ENCODE assay signal across 9 mouse cellular contexts in genomic region chr4:58722772-58723171, GRCm38 (mm10).
A peak's percentile ranks its signal among the peaks of the same experiment; 100 is the strongest.
DNase-seq lines count a peak whose midpoint lies in the region; ATAC-seq lines count a peak whose summit lies in the region.
"Had no signal": no experiment of that assay in that cellular context is flagged by ENCODE, and none has a peak within 500 bp of the region (broad histone marks: within the 10 kb centered on the region; RNA-seq: fewer than 3 reads in every experiment).

No protein-coding gene starts in this region.

- no peaks in the 10 kb centered on the region for H3K9me3 ChIP-seq in forebrain, embryonic 14.5 days (replicated peaks; ENCODE audit: control insufficient read depth, low read length)
- H3K9me3 ChIP-seq in forebrain, embryonic 11.5 days (ENCODE audit: control insufficient read depth, low read length): no peaks in the 10 kb centered on the region
- H3K9me3 ChIP-seq in hindbrain, embryonic 13.5 days: no peaks in the 10 kb centered on the region

- no peak overlapping the region for H3K4me2 ChIP-seq in forebrain, embryonic 14.5 days (ENCODE audit: low read length)
- no peak overlapping the region for H3K4me2 ChIP-seq in forebrain, embryonic 11.5 days (ENCODE audit: low read depth, low read length, severe bottlenecking)
- H3K4me2 ChIP-seq in hindbrain, embryonic 13.5 days: no peak overlapping the region

- 45% methylated on average over 9 of the region's 9 CpGs for WGBS in forebrain, embryonic 14.5 days
- WGBS in forebrain, embryonic 11.5 days: 67% methylated on average over 9 of the region's 9 CpGs
- WGBS in hindbrain, embryonic 13.5 days: 47% methylated on average over 9 of the region's 9 CpGs

- peaks cover 8% of the 10 kb centered on the region; the same call in 1 of the 2 replicates for H3K4me1 ChIP-seq in forebrain, embryonic 14.5 days (ENCODE audit: control insufficient read depth, insufficient read depth, low read length)
- no peaks in the 10 kb centered on the region for H3K4me1 ChIP-seq in forebrain, embryonic 11.5 days (replicated peaks; ENCODE audit: control insufficient read depth, insufficient read depth, low read length)
- 0 out of 2 replicates have a peak, but pooled peaks cover 4% of the 10 kb centered on the region for H3K4me1 ChIP-seq in hindbrain, embryonic 13.5 days (replicated peaks)

- ATAC-seq in forebrain, embryonic 14.5 days: peak; percentile 42; the same call in 1 of the 2 replicates
- ATAC-seq in forebrain, embryonic 11.5 days (replicated peaks; ENCODE audit: low FRiP score): no peak
- ATAC-seq in hindbrain, embryonic 13.5 days (ENCODE audit: low FRiP score): peak; percentile 43; the same call in 1 of the 2 replicates
- peak; percentile 59; the same call in 1 of the 2 replicates for ATAC-seq in megakaryocyte, adult 5-6 weeks (ENCODE audit: poor library complexity, severe bottlenecking)

- no peak overlapping the region for H3K4me3 ChIP-seq in forebrain, embryonic 14.5 days (ENCODE audit: low read depth, low read length)
- no peak overlapping the region for H3K4me3 ChIP-seq in forebrain, embryonic 11.5 days (ENCODE audit: low read depth, low read length)
- no peak overlapping the region for H3K4me3 ChIP-seq in hindbrain, embryonic 13.5 days

- no peaks in the 10 kb centered on the region for H3K27me3 ChIP-seq in forebrain, embryonic 14.5 days (replicated peaks; ENCODE audit: control insufficient read depth, insufficient read depth, low read length)
- H3K27me3 ChIP-seq in forebrain, embryonic 11.5 days (ENCODE audit: control insufficient read depth, insufficient read depth, low read length): no peaks in the 10 kb centered on the region
- no peaks in the 10 kb centered on the region for H3K27me3 ChIP-seq in hindbrain, embryonic 13.5 days

- H3K27ac ChIP-seq in forebrain, embryonic 14.5 days (ENCODE audit: low read depth, low read length): no peak overlapping the region
- H3K27ac ChIP-seq in forebrain, embryonic 11.5 days (ENCODE audit: low read depth, low read length): no peak overlapping the region
- no peak overlapping the region for H3K27ac ChIP-seq in hindbrain, embryonic 13.5 days
- H3K27ac ChIP-seq: kidney, postnatal 0 days had no signal

- H3K36me3 ChIP-seq in forebrain, embryonic 14.5 days (ENCODE audit: control insufficient read depth, insufficient read depth, low read length): no peaks in the 10 kb centered on the region
- H3K36me3 ChIP-seq in forebrain, embryonic 11.5 days (ENCODE audit: control insufficient read depth, insufficient read depth, low read length): no peaks in the 10 kb centered on the region
- no peaks in the 10 kb centered on the region for H3K36me3 ChIP-seq in hindbrain, embryonic 13.5 days

- no peak overlapping the region for H3K9ac ChIP-seq in forebrain, embryonic 14.5 days (ENCODE audit: low read length)
- H3K9ac ChIP-seq in forebrain, embryonic 11.5 days (ENCODE audit: low read length): no peak overlapping the region
- H3K9ac ChIP-seq in hindbrain, embryonic 13.5 days: no peak overlapping the region

- peak; percentile 52 for DNase-seq in forebrain, embryonic 14.5 days (ENCODE audit: low spot score)
- DNase-seq in forebrain, embryonic 11.5 days (ENCODE audit: low spot score): no peak
- peak; percentile 7 for DNase-seq in right cerebral cortex, adult 18-20 months
- DNase-seq in right cerebral cortex, postnatal 4 days: no peak
- no peak for DNase-seq in left cerebral cortex, adult 18-20 months (ENCODE audit: low spot score in 2 of 2)
- DNase-seq in kidney, adult 11 months: no peak

Comparison
In these comparisons a context has a peak if more than half of its experiments do, and no peak if none do; other contexts are left out.
1. DNase-seq: peak in forebrain, embryonic 14.5 days (single experiment) and right cerebral cortex, adult 18-20 months (single experiment); none in forebrain, embryonic 11.5 days (single experiment), right cerebral cortex, postnatal 4 days (single experiment), left cerebral cortex, adult 18-20 months (0 of 2) and kidney, adult 11 months (single experiment).